Mouse (Mus musculus) hematopoietic multipotent progenitor cell, adult 10-12 weeks (in vitro differentiated cells): ENCODE data around the gene Fars2. TPM values are rescaled to one million over a fixed set of nuclear protein-coding genes. Genes with fewer than 3 reads are reported as not detected.

Experiments
- polyA plus RNA-seq: library from polyadenylated mRNA; stranded (reverse); fragments of >175 nt; gene quantifications from 2 replicates; pipeline ENCODE4 v1.2.3, GENCODE M21; 2012; ENCODE audit warnings: low replicate concordance

Gene Fars2
- polyA plus RNA-seq, result 18.5 and 25.9 TPM in 2 replicates

DNA sequence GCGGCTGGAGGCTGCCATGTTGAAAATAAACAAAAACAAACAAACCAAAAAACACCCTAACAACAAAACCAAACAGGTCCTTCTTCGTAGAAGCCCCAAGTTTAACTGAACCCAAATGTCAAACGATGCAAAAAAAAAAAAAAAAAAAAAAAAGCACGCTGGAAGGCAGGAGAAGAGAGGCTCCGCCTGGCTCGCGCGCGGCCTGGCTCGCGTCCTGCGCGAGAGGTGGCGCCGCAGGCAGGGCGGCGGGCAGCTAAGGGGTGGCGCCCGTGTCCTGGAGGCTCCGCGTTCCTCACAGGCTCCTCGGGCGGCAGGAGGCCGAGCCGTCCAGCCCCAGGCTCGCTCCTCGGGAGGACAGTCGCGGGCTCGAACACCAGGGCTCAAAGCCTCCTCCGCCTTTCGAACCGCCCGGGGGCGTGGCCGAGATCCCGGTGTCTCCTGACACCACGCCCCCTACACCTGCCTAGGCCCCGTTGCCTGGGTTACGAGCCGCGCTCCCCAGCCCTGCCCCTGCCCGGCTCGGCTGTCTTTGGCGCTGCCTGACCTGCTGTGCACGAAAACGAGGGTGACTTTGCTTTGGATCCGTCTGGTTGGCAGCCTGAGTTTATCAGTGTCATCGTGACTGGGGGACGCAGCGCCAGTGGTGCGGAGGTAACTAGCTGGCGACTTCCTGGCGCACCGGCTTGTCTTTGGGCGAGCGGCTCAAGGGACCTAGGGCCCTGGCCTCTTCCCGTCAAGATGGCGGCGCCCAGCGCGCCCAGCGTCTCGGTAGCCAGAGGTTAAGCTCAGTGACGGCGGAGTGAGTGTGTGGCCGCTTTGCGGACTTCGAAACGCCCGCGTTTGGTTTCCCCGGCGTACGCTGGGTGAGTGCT lies at the start of gene Fars2, which contains the start of gene Lyrm4:
Gene Fars2 (plus strand): TSS at position 270 of the 872 bp plus-strand sequence.
Gene Lyrm4 (minus strand): TSS at position 384 of the 872 bp plus-strand sequence.

DNA sequence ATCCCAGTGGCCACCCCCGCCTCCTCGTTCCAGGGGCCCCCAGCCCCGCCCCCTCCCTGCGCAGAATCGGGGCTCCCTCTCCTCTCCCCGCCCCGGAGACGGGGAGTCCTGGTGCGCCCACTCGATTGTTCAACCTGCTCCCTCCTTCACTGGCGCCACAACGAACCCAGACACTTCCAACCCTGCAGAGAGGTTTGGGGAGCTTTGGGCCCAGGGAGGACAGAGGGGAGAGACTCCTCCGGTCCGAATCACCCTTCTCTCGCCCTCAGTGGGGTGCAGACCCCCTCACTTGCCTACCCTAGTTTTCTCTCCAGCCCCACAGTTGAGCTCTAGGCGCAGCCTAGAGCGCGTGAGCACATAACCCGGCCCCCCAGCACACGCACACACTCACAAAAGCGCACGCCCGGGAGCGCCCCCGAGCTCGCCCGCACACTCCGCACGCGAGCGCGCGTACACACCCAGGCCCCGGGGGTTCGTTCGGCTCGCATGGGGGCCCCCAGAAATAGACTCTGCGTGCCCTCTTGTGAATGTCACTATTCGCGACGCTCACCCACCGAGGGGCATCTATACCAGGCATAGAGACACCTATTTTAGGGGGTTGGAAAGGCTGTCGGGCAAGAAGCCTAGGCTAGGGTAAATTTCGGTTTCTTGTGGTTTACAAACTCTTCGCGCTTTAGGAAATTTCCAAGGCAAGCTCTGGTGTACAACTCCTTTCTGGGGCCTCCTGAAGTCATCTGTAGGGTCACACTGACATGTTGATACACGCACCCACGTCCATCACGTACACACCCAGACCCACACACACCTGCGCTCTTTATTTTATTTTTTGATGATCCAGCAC lies 617.7 kb downstream of the Fars2 start, which contains the start of gene Nrn1:
Gene Nrn1 (minus strand): TSS at position 401 of the 841 bp plus-strand sequence.

Other genes starting within 250 kb of the Fars2 start
- gene Rpp40, start 211.1 kb upstream of the Fars2 start, polyA plus RNA-seq, result 8.0 and 10.7 TPM in 2 replicates
- not detected in 2 replicates for gene Ppp1r3g, start 158.6 kb upstream of the Fars2 start, polyA plus RNA-seq
- 2.7 and 2.9 TPM in 2 replicates for gene Lyrm4, start 114 bp downstream of the Fars2 start, polyA plus RNA-seq